Mouse (Mus musculus) left cerebral cortex, adult 2 months (tissue): ENCODE measurements around the gene Cyb561d1. TPM values are rescaled to one million over a fixed set of nuclear protein-coding genes. Genes with fewer than 3 reads are reported as not detected.
A peak's percentile ranks its signal among the peaks of the same experiment; 100 is the strongest.

Experiments
- DNase-seq, 2 experiments: peaks; one replicate each; pipeline ENCODE4 v3.0.0; 2021 to 2022; ENCODE audit warnings: low spot score in 2 of 2, mixed read lengths in 1 of 2; ENCODE audit errors: extremely low spot score in 1 of 2
- H3K27ac ChIP-seq: fragments of 200-600 bp; 2 replicates; pipeline ENCODE4 v1.8.1; 2022
- H3K4me3 ChIP-seq: fragments of 200-600 bp; 2 replicates; pipeline ENCODE4 v1.8.1; 2022
- CTCF ChIP-seq: fragments of 200-600 bp; IDR thresholded peaks from 2 replicates; pipeline ENCODE4 v1.8.1; 2022; ENCODE audit warnings: antibody characterized with exemption, mild to moderate bottlenecking, moderate library complexity
- intact Hi-C: fragments of 180-260 bp; cut with DNase I; formaldehyde crosslinking; loops from one replicate; pipeline ENCODE4 v1.15.1; 2025
- total RNA-seq, 2 experiments: library from RNA; stranded (reverse); gene quantifications; 2 replicates each; pipeline ENCODE4 v1.2.3; 2021

Cyb561d1 gene
- total RNA-seq, 2 experiments from 2014 or later, result 18.8 to 20.7 TPM

DNA sequence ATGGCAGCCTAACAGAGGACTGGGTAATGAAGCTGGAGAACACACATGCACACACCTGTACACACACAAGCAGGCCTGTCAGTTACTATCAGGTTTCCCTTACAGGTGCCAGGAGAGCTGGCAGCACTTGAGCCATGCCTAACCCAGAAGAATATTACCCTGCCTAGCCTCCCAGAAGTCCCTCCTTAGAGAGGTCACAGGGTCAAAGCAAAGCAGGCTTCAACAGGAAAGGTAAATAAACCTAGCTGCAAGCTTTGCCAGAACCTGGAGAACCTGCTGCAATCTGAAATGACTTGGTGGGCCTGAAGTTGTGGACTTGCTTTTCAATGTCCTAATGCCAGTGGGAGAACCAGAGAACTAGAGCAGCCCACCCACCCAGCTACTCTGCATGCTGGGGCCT is 1.5 kb upstream of the Cyb561d1 start:
- DNase-seq, result no peak
- no peak overlapping the region for H3K4me3 ChIP-seq
- H3K27ac ChIP-seq, result peak overlapping the region; percentile 96
- intact Hi-C loops, result no loop called here
- no peak for TF ChIP-seq CTCF

- TF ChIP-seq CTCF, result no peak
- peak overlapping the region; percentile 96 for H3K27ac ChIP-seq
Measured at GRCm38 (mm10) chr3:108199231-108199630, 1.8 kb downstream of the Cyb561d1 start.

DNA sequence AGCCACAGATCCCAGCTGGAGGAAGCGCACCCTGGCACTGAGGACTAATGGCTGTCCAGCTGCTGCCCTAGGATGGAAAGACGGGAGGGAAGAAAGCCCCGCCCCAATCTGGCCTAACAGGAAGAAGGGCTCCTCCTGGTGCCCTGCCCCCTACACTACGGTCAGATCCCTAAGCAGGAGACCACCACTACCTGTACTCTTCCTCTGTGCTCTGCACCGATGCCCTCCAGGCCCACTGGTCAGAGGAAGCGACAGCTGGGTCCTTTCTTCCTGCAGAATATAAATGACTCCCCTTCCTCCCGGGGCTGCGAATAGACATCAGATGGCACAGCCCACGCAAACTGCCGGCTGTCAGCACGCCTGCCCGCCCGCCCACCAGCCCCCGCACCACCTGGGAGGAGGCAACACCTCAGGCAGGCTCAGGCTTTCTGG is 3.9 kb downstream of the Cyb561d1 start:
- no peak for TF ChIP-seq CTCF
- DNase-seq, result peak; percentile 79 to 82
- Histone ChIP-seq H3K27ac (peak overlapping the region; percentile 97), H3K4me3 (peak overlapping the region; percentile 29)
- intact Hi-C loops, result no loop called here

More at GRCm38 (mm10) chr3:108199231-108199630, 1.8 kb downstream of the Cyb561d1 start:
- DNase-seq, result peak in 1 of 2 experiments; percentile 12
- no peak overlapping the region for H3K4me3 ChIP-seq
- intact Hi-C loops, result no loop called here

- Histone ChIP-seq H3K4me3 (no peak overlapping the region), H3K27ac (peak overlapping the region; percentile 97)
- peak in 1 of 2 experiments; percentile 41 for DNase-seq
- TF ChIP-seq CTCF, result no peak
- intact Hi-C loops, result no loop called here
Measured at GRCm38 (mm10) chr3:108195941-108196590, 4.9 kb downstream of the Cyb561d1 start.

DNA sequence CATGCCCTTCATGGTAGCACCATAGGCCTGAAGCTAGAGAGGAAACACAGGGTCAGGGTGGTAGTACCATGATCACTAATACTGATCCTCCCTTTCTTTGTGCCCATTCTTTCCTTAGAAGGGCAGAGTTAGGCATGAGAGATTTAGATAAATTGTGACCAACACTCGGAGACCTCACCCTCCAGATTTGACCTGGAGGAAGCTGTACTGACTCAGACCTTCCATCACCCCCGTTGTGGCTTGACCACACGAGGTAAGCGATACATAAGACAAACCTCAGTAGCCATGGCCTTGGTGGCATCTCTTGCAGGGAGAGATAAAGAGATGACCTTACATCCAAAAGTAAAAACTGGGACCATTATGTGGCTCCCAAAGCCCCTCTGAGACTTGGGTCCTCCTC is 5.7 kb downstream of the Cyb561d1 start:
- H3K4me3 ChIP-seq, result no peak overlapping the region
- TF ChIP-seq CTCF, result no peak
- DNase-seq, result no peak
- intact Hi-C loops, result no loop called here
- H3K27ac ChIP-seq, result peak overlapping the region; percentile 97

- Histone ChIP-seq H3K27ac (peak overlapping the region; percentile 22), H3K4me3 (no peak overlapping the region)
- TF ChIP-seq CTCF, result no peak
- intact Hi-C loops, result no loop called here
- DNase-seq, result no peak
Measured at GRCm38 (mm10) chr3:108193686-108194085, 7.3 kb downstream of the Cyb561d1 start.

DNA sequence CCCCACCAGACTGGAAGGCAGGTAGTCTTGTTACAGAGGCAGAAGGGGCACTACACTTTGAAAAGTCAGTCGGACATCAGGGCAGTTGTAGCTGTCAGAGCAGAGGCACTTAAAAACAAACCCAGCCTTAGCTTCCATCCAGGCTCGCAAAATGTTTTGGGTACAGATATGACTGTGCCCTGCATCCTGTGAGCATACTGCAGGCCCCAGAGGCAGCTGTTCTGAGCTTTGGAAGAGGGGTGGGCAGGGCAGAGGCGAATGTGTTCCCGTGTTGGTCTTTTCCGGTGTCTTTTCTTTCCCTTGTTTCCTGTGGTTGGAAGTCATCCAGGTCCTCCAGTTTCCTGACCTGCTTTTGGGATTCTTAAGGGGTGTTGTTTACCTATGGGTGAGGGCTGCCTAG is 11.1 kb downstream of the Cyb561d1 start:
- no peak for TF ChIP-seq CTCF
- peak in 1 of 2 experiments; percentile 6 for DNase-seq
- peak overlapping the region; percentile 21 for H3K4me3 ChIP-seq
- peak overlapping the region; percentile 64 for H3K27ac ChIP-seq
- intact Hi-C loops, result no loop called here

- intact Hi-C loops, result no loop called here
- H3K27ac ChIP-seq, result peak overlapping the region; percentile 64
- TF ChIP-seq CTCF, result no peak
- H3K4me3 ChIP-seq, result peak overlapping the region; percentile 21
- DNase-seq, result peak in 1 of 2 experiments; percentile 11
Measured at GRCm38 (mm10) chr3:108188716-108189490, 12.1 kb downstream of the Cyb561d1 start.

- Histone ChIP-seq H3K4me3 (peak overlapping the region; percentile 79), H3K27ac (peak overlapping the region; percentile 84; the same call in 1 of the 2 replicates)
- DNase-seq, result no peak
- intact Hi-C loops, result loop anchor here (2.0 kb wide), 1 partner anchor 24 kb away; the partner anchor contains the start of gene Atxn7l2
- TF ChIP-seq CTCF, result no peak
Measured at GRCm38 (mm10) chr3:108187111-108187795, 13.8 kb downstream of the Cyb561d1 start.

DNA sequence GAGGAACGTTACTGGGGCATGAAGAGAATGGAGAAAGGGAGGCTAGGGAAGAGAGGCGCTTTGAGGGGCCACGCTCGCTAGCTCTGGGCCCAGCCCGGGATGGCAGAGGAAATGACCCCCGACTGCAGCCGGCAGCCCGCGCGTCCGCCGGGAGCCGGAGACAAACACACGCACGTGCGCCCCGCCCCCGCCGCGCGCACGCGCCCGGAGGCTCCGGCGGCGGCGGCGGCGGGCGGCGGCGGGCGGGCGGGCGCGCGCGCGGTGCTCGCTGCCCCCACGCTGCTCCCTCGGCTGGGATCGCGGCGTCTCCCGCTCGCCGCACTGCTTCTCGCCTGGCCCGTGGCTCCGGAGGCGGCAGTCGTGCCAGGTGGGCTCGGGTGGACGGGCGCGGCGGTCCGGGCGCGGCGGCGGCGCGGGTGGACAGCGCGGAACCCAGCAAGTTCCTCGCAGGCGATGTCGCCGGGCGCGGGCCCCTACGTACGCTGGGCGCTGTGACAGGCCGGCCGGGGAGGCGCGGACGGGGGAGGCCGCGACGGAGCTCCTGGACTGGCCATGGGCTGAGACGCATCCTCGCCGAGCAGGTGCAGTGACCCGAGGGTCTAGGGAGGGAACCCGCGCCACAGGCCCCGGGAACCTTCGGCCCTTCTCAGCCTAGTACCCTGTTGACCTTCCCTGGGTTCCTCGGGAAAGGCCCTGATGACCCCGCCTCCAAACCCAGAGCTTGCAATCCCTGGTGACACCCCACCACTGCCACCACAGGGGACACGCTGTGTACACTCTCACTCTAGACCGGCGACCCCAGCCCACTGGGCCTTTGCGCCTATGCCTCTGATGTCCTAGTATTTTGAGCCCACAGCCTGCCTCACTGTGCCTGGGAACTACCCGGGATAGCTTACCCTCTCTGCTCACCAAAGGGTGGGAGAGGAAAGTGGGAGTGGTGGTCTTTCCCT is 14.6 kb downstream of the Cyb561d1 start, which contains the start of gene Amigo1:
Gene Amigo1 (plus strand): TSS at position 238 of the 950 bp plus-strand sequence.
- peak within 1 kb of the TSS; percentile 84 for H3K27ac ChIP-seq
- TF ChIP-seq CTCF, result no peak
- peak in 1 of 2 experiments; percentile 64 for DNase-seq
- H3K4me3 ChIP-seq, result peak within 1 kb of the TSS; percentile 79
- intact Hi-C loops, result loop anchor here (2.0 kb wide), 1 partner anchor 24 kb away; the partner anchor contains the start of gene Atxn7l2
